Mouse (Mus musculus): ENCODE measurements around the gene C1qb. TPM values are rescaled to one million over a fixed set of nuclear protein-coding genes. Genes with fewer than 3 reads are reported as not detected.

Gene C1qb
- total RNA-seq, 2 experiments from 2014 or later = 22.0 to 23.2 TPM

DNA sequence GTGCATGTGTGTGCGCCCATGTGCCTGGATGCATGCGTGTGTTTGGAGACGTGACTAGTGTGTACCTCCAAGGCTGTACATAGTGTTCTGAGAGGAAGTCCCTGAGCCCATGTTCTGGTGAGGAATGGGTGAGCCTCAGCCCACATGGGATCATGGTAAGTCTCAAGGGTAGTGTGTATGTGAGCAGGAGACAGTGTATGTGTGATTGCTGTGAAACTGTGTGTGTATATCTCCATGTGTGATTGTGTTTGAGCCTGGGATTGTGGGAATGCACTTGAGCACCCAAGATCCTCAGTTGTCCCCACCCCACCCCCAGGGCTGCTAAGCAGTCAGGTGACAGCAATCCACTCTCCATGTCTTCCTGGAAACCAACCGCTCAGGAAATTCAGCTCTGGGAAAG is 8.8 kb upstream of the C1qb start:
- no peak for DNase-seq

DNA sequence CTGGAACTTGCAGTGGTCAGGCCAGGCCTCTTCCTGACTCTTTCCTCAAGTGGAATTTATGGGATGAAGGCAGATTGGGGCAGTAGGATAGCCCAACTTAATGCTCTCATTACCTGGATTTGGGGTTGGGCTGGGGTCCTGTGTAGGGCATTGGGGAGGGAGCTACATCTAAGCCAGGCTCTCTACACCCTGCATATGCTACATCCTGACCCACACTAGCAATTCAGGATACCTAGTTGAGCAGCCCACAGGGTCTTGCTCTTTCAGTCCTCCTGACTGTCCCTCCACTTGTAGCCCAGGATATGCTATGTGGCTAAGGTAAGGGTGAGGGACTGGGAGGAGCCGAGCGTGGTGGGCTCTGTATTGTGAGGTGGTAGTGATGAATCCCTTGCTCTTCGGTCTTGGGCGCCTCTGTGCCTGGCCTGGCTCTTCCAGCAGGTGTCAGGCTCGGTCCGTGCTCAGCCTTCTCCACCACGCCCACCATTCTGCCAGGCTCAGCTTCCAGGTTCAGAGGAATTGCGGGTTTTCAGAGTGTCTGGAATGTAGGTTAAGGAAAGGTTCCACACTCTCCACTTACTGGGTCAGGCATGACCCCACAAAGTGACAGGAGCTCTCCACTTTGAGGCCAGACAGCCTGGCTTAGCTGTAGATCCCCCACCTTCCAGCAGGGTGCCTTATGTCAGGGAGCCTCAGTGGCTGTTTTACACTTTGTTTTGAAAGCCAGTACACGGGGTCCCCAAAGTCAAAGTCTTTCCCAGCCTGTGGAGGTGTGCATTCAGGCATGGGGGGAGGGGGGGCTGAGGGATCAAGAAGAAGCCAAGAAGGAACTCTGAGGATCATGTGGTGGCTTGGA is 7.9 kb upstream of the C1qb start:
- no peak for DNase-seq

DNA sequence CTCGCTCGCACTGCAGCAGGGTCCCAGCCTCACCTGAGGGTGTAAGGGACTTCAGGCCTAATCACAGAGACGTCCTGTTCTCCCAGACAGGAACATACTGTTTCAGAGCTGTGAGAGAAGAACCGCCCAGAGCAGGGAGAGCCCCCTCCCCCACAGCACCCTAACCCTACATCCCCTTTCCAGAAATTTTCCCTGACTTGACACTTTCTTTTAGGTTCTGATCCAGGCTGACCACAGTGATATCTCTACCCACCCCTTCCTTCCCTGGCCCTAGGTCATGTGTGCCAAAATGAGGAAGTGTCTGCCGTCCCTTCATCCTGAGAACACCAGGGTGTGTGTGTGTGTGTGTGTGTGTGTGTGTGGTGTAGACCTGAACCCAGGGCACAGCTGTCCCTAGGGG is 6.8 kb upstream of the C1qb start, which contains the start of gene C1qc:
C1qc (minus strand) TSS at position 255 of the 400 bp plus-strand sequence.
- DNase-seq = no peak

DNA sequence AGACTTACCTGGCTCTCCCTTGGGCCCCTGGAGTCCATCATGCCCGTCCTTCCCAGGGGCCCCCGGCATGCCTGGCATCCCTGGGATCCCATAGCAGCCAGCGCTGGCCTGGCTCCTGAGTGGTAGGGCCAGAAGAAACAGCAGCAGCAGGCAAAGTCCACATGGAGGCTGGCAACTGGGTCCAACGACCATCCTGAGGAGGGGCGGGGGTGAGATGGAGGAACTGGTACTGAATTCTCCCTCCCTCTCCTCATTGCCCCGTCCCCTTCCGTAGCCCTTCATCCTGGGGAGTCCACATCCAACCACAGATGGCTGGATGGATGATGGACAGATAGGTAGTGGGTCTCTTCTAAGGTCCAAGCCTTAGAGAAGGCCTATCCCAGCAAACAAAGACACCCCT is 6.4 kb upstream of the C1qb start:
- DNase-seq = no peak

DNA sequence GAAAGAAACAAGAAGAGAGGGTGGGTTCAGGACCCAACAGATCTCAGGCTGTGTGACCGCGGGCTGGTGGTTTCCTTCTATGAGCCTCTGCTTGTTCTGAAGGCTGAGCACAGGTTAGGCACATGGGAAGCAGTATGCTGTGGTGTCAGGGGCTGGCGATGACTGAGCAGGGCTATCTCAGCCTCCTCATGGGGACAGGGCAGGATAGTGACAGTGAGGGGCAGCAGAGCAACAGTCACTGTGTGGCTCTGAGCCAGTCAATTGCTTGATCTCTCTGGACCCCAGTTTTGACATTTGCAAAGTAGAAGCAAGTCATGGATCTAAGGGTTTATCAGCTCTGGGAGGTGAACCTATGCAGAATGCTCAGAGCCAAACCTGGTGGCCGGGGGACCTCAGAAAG is 5.1 kb upstream of the C1qb start:
- DNase-seq = no peak

DNA sequence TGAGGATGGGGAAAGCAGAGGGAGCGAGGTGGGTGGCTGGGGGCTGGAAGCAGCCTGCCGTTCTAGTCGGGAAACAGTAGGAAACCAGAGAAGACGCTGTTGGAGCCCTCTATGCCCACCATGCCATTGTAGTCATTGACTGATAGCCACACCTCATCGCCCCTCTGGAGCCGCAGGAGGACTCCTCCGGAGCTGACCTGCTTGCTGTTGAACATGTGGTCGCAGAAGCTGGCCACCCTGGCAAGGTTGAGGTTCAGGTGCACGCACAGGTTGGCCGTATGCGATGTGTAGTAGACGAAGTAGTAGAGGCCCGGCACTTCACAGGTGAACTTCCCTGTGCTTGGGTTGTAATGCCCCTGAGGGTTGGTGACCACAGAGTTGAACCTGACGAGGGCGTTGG is 4.0 kb upstream of the C1qb start:
- DNase-seq = no peak

DNA sequence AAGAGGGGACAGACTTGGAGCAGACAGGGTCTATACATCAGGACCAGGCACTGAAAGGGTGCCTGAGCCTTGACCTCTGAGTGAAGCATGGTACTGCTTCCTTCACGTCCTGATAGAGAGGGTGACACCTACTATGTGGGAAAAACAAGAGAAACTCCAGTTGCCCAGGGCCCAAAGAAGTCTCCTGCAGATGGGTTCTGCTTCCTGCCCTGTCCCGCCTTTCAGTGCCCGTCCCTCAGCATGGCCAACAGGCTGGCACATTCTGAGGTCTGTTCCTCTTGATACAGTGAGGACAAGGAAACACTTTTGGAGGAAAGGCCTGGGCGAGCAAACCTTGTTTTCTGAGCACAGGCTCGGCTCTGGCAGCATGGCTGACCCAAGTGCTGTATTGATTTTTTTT is 1.7 kb upstream of the C1qb start:
- no peak for DNase-seq

DNA sequence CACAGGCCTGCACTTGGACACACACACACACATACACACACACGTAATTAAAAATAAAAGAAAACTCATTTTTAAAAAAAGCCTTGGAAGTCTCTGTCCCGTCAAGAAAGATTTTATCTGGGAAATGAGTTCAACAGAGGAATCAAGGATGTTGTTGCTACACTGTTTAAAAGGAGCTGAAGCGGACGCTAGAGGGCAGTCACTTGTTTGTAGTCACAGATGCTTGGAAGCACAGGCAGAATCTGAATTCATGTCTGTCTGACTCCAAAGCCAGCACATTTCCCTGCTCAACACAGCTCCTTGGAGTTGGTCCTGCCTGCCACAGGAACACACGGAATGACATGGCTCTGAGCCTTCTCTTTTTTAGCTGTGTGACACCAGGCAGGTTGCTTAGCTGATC is 7.4 kb downstream of the C1qb start:
- no peak for DNase-seq

DNA sequence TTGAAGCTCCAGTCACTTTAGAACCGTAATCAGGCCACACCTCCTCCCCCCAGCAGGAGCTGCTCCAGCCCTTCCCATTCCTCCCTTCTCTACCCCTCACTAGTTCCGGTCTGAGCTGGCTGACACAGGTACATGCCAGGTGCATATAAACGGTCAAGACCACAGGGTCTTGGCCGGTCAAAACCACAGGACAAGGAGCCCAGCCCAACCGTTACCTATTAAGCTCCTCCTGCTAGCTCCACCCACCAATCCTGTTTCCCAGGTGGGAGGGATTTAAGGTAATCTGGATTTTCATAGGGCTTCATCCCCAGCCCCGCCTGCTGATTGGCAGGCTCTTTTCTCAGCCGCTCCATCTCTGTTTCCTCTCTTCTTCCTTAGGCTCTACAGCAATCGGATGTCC is 7.8 kb downstream of the C1qb start:
- no peak for DNase-seq

DNA sequence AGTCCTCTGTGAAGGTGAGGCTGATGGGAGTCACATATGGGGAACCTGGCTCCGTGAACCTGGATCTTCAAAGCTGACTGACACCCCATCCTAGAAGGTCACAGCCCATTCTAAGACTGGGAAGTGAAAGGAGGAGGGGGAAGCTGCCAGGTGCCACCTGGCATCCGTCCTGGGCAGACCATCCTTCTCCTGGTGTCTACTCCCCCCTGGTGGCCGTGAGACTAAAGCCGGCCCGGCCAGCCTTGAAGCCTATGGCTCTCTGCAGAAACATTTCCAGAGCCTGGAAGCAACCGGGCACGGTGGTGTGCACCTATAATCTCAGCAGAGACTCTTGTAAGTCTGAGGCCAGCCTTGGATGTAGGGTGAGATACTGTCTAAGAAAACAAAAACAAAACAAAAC is 9.0 kb downstream of the C1qb start:
- DNase-seq = peak; percentile 50

DNA sequence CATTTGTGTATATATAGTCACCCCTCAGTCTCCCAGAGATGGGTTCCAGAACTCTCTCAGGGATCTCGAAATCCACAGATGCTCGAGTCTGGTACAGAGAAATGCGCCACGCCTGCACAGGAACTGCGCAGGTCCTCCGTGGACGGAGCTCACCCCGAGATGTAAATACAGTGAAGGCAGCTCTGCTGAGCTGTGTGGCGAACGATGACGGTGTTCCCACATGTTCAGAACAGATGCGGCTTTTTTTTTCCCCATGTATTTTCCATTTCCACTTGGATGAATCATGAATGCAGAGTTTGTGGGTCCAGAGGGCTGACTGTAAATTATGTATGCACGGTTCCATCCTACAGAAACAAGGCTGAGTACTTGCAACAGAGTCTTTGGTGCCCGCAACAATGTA is 11.0 kb downstream of the C1qb start:
- no peak for DNase-seq

DNA sequence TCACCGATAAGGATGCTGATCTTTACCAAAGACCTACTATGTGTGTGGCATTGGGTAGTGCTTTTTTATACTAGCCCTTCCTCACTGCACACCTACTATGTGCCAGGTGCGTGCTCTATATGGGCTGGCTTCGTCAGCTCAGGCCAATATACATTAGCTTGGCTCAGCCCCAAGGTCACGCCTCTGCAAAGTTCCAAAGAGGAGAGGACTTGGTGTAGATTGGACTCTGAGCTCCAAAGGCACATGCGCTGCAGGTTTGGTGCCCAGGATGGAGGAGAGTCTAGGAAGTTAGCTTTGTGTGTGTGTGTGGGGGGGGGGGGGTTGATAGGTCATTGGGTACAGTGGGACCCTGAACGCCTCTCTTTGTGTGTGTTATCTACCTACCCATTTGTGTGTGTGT is 17.6 kb downstream of the C1qb start:
- DNase-seq = no peak

DNA sequence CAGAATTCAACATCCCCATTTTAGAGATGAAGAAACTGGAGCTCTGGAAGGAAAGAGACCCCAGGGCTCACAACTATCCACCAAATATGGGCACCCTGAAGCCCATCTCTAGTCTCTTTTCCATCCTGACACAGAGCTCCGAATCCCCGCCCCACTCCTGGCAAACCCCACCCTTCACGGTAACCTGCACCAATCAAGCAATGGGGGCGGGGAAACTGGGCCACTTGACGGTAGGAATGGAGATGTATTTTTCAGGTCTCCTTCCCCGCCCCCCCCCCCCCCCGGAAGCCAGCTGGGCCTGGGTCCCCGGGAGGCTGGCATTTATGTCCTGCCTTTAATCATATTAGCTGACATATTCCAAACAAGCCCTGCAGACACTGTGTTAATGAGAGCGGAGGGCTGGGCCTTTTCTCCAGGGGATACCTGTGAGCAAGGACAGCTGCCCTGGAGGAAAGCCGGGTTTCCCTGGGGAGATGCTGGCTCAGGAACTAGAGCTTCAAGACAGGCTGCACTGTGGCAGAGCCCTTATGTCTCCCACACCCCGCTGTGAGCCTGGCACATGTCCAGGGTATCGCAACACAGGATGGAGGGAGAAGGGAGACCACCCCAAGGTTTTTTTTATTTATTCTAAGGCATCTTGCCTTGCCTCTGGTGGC is 18.2 kb downstream of the C1qb start:
- DNase-seq = no peak

DNA sequence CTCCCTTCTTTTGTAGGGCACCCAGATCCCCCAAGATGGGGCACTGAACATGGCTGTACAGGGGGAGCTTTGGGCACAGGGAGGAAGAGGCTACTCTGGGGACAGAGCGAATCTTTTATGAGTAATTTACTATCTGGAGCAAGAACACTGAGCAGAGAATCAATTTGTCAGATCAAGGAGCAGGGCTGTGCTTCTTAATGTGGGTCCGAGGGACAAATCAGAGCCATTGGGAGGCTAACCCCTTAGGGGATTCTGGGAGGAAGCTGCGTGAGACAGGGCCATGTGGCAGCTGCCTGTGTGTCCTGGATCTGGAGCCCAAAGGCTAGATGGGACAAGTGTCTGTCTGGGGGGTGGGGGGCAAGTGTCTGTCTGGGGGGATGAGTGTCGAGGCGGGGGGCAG is 20.5 kb downstream of the C1qb start:
- DNase-seq = no peak

DNA sequence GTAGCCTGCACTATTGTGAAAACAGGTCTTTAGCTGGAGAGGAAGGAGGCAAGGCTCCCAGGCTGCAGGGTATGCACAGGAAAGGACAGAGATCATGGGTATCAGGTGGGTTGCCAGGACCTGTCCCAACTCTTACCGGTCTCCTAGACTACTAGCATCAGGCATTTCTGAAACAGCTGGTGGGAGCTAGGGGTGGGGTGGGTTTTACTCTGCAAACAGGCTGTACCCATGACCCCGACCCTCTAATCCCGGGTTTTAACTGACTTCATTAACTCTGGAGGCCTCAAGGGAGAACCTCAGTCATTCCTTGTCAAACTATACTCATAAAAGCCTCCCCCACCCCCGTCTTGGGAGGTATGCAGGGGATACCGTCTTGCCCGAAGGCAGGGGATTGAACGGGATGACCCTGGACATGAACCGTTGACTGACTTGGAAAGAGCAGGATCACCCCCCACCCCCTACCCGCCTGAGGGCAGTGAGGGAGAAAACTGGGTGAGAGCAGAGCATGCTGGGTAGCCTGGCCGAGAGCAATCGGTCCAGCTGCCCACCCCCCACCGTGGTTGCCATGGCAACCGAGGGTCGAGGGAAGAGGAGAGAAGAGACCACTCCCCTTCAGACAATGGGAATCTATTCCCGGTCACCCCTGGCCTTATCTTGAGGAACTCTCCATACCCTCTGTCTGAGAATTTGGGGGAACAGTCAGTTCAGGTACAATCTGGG is 21.1 kb downstream of the C1qb start:
- DNase-seq = no peak

DNA sequence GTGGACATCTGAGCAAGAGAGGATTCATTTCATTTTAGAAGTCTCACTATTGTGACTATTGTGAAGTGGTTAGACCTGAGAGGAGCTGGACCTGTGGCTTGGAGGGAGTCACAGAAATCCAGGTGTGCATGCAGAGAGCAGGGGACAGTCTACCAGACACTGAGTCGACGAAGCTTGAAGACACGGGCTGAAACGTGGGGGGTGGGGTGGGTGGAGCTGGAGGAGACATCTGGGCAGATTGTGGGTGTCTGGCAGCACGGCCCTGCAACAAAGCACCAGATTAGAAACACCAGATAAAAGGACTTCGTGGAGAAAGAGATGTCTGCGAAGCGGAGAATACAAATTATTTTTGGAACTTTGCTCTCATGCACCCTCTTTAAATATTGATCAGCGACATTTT is 22.5 kb downstream of the C1qb start:
- DNase-seq = no peak

DNA sequence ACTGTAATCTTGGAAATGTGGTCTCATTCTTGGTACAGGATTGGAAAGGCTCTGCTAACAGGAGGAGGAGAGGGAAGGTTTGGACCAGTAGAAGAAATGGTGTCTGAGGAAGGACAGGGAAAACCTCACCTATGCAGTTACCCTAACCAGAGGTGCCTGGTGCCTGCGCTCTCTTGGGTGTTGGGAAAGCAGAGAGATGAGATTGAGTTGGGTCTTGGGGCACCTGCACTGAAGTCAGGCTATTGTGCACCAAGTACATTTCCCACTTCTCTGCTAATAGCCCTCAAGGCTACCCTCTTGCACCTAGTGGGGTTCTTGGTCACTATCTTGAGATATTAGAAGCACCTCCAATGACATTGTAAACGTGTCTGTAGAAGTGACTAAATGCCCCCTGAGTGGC is 23.6 kb downstream of the C1qb start:
- DNase-seq = no peak

DNA sequence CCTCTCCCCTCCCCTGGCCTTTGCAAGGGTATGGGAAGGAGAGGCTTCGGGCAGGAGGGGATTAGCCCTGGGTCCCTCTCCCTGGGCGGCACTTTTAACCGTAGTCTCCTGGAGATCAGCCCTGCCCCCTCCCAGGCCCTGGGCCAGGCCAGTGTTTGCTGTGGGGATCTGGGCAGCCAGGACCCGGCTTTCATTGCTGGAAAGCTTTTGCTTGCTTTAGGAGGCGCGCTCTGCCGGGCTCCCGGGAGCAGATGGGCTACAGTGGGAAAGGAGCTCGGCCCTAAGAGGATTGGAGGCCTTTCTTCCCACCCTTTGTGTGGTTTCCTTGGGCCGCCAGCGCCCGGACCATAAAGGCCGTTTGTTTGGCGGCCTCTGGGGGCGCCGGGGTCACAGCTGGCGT is 24.2 kb downstream of the C1qb start:
- no peak for DNase-seq

DNA sequence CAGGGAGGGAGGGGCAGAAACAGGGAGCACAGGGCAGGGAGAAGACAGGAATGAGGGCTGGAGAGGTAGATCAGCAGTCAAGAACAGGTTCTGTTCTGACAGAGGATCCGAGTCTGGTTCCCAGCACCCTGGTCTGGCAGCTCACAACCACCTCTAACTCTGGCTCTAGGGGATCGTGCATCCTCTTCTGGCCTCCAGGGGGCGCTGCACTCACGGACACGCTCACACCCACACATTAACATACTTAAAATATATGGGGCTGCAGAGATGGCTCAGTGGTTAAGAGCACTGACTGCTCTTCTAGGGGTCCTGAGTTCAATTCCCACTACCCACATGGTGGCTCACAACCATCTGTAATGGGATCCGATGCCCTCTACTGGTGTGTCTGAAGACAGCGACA is 26.0 kb downstream of the C1qb start:
- DNase-seq = no peak

DNA sequence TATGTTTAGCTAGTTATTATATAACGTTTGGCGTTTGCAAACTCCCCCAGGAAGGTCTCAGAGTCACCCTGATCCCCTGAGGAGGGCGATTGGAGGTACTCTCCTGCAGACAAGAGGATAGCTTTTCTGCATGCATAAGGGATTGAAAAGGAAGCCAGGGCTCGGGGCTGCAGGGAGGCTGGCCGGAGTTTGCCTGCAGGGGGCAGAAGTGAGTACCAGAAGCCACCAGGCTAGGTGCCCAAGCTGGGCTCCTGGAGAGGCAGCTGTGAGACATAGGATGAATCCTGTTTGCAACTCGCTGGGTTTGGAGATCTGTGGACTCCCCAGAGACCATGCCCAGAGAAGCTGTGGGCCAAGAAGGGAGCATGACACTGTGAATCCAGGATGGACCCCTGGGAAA is 30.9 kb downstream of the C1qb start:
- DNase-seq = no peak

DNA sequence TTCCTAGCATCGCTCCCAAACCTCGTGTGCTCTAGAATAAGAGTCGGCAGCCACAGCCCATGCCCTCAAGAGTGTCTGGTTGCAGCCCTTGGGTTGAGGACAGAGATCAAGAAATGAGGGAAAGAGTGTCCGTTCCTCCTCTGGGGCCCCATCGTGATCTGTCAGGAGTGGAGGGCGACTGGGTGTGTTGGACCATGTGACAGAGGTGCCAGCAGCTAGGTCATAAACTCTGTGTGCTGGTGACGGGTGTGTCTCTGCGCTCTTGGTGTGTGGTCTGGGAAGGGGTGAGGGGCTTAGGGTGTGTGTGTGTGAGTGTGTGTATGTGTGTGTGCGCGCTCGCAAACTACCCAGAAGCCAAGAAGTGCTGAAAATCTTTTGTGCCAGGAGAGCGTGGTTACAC is 33.0 kb downstream of the C1qb start:
- no peak for DNase-seq

DNA sequence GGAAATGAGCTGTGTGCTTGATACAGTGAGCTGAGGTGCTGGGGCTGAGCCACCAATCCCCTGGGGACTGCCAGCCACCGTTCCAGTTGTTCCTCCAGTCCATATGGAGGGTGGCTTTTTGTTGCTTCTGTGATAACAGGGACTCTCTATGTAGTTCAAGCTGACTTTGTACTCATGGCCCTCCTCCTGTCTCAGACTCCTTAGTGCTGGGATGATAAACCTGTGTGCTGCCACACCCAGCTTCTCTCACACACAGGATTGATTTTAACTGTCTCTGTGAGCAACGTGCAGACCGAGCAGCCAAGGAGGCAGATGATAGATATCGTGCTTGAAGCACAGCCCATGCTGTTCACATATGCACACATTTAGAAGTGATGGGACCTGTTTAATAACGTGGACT is 33.9 kb downstream of the C1qb start:
- no peak for DNase-seq

DNA sequence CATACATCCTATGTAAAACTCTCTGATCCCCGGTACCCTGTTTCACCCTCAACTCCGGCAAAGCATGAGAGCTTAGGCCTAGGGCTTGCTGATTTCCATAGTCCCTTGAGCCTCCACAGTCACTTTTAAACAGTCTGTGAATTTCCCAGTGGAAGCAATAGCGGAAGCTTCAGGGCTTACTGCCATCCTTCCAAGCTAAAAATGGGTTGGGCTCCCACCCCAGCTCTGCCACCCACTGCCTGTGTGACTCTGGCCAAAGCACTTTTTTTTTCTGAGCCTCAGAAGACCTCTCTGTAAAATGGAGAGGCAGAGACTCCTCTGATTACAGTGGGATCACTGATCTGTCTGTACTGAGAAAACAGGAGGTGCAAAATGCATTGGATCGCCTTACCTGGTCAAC is 37.4 kb downstream of the C1qb start:
- no peak for DNase-seq

Data from gastrocnemius, postnatal 10 days (tissue).